Mouse (Mus musculus) testis, adult 2 months (tissue): ENCODE results near the gene AU040320.

Experiments
- CTCF ChIP-seq: fragments of 200-500 bp; IDR thresholded peaks from 2 replicates; pipeline ENCODE4 v1.5.1; 2012; ENCODE audit warnings: low read depth, mild to moderate bottlenecking, inconsistent platforms, low read length, moderate library complexity; ENCODE audit not compliant: control insufficient read depth, insufficient read depth, insufficient replicate concordance
- POLR2A ChIP-seq: fragments of 200-500 bp; IDR thresholded peaks from 2 replicates; pipeline ENCODE4 v1.6.1; 2012; ENCODE audit warnings: low read depth, mild to moderate bottlenecking, inconsistent platforms, low read length, moderate library complexity; ENCODE audit not compliant: control insufficient read depth

GRCm38 (mm10) chr4:126850778-126851080 is 97.4 kb downstream of the AU040320 start:
- TF ChIP-seq CTCF (no peak), POLR2A (no peak)
